Mouse (Mus musculus): ENCODE results near the gene Tiam1. TPM values are rescaled to one million over a fixed set of nuclear protein-coding genes. Genes with fewer than 3 reads are reported as not detected.
A peak's percentile ranks its signal among the peaks of the same experiment; 100 is the strongest.

Gene Tiam1
- polyA plus RNA-seq (2012; rRNA removed) (1.0 and 1.6 TPM in 2 replicates), polyA plus RNA-seq (2014; fragmentation: Nextera tagmentation; extraction: Ambion mirVana) (4.2 and 6.0 TPM in 2 replicates)

- peak within 1 kb of the TSS; percentile 67 to 68 for H3K4me3 ChIP-seq (ENCODE audit: insufficient read depth in 1 of 2, low read depth in 2 of 2, low read length in 2 of 2)
- H3K9ac ChIP-seq (replicated peaks): peak within 1 kb of the TSS; percentile 62
- ATAC-seq (ENCODE audit: insufficient read depth) (peak; percentile 94), DNase-seq (ENCODE audit: low read depth in 3 of 3, low spot score in 3 of 3) (peak; percentile 95 to 96 (median 95))
- H3K9me3 ChIP-seq (ENCODE audit: control insufficient read depth, low read length): no peaks in the 10 kb centered on the region
- TF ChIP-seq CTCF (IDR thresholded peaks at IDR 0.05; ENCODE audit: low read depth): peak; percentile 54
- TF ChIP-seq EP300 (IDR thresholded peaks at IDR 0.05; ENCODE audit: low read depth): no peak
- WGBS (ENCODE audit: insufficient replicate concordance): under 1% methylated on average over 64 of the region's 64 CpGs
- H3K27ac ChIP-seq: peak within 1 kb of the TSS; percentile 31
- H3K27me3 ChIP-seq (ENCODE audit: control insufficient read depth, insufficient read depth, low read length): peaks cover 10% of the 10 kb centered on the region
- H3K4me1 ChIP-seq (replicated peaks; ENCODE audit: control insufficient read depth in 2 of 2, insufficient read depth in 2 of 2, low read length in 1 of 2): peaks cover 11 to 14% of the 10 kb centered on the region in 2 experiments
- no peaks in the 10 kb centered on the region for H3K36me3 ChIP-seq (replicated peaks; ENCODE audit: control insufficient read depth, insufficient read depth, low read depth)
- peak within 1 kb of the TSS; percentile 87 for H3K4me2 ChIP-seq (ENCODE audit: low read depth)
Measured at GRCm38 (mm10) chr16:90143760-90144516, at the start of gene Tiam1. TSS of gene Tiam1 (minus strand) at chr16:90143769.

- H3K27me3 ChIP-seq (ENCODE audit: control insufficient read depth, insufficient read depth, low read length): no peaks in the 10 kb centered on the region
- no peak overlapping the region for H3K4me2 ChIP-seq (ENCODE audit: low read depth)
- TF ChIP-seq EP300 (IDR thresholded peaks at IDR 0.05; ENCODE audit: low read depth): no peak
- no peak for TF ChIP-seq CTCF (IDR thresholded peaks at IDR 0.05; ENCODE audit: low read depth)
- no peak overlapping the region for H3K27ac ChIP-seq
- no peak overlapping the region for H3K9ac ChIP-seq (replicated peaks)
- WGBS (ENCODE audit: insufficient replicate concordance): 68% methylated on average over 6 of the region's 6 CpGs
- DNase-seq (ENCODE audit: low read depth in 3 of 3, low spot score in 3 of 3): no peak
- no peaks in the 10 kb centered on the region for H3K9me3 ChIP-seq (ENCODE audit: control insufficient read depth, low read length)
- H3K4me3 ChIP-seq (ENCODE audit: insufficient read depth in 1 of 2, low read depth in 2 of 2, low read length in 2 of 2): no peak overlapping the region
- peaks cover 0 to 15% of the 10 kb centered on the region in 2 experiments; a peak in 3 of 4 replicates for H3K4me1 ChIP-seq (replicated peaks; ENCODE audit: control insufficient read depth in 2 of 2, insufficient read depth in 2 of 2, low read length in 1 of 2)
- ATAC-seq (ENCODE audit: insufficient read depth): 0 out of 2 replicates have a peak, but pooled peaks have one; percentile 12
- H3K36me3 ChIP-seq (replicated peaks; ENCODE audit: control insufficient read depth, insufficient read depth, low read depth): no peaks in the 10 kb centered on the region
Measured at GRCm38 (mm10) chr16:90191289-90191688, 47.7 kb upstream of the Tiam1 start.

DNA sequence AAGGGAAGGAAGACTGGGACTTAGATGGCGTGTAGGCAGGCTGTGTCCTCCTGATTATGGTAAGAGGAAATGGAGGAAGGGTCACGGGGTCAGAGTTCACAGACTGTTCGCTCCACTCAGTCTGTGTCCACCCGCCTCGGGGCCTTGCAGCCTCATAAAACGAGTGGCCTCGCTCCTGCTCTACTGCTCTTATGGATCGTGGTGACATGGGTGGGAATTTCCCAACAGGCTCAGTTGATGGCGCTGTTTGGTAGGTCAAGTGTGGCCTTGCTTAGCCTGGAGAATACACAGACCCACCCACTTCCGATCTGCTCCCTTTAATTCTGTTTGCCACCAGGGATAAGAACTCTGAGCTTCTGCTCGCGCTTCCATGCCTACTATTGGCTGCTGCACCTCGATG lies 43.9 kb upstream of the Tiam1 start:
- Histone ChIP-seq H3K4me3 (ENCODE audit: insufficient read depth in 1 of 2, low read depth in 2 of 2, low read length in 2 of 2) (no peak overlapping the region), H3K27me3 (ENCODE audit: control insufficient read depth, insufficient read depth, low read length) (no peaks in the 10 kb centered on the region), H3K27ac (no peak overlapping the region), H3K9me3 (ENCODE audit: control insufficient read depth, low read length) (no peaks in the 10 kb centered on the region), H3K36me3 (replicated peaks; ENCODE audit: control insufficient read depth, insufficient read depth, low read depth) (no peaks in the 10 kb centered on the region), H3K4me1 (replicated peaks; ENCODE audit: control insufficient read depth in 2 of 2, insufficient read depth in 2 of 2, low read length in 1 of 2) (peaks cover 0 to 9% of the 10 kb centered on the region in 2 experiments; a peak in 2 of 4 replicates), H3K4me2 (ENCODE audit: low read depth) (peak overlapping the region; percentile 41), H3K9ac (replicated peaks) (no peak overlapping the region)
- 6% methylated on average over 13 of the region's 13 CpGs for WGBS (ENCODE audit: insufficient replicate concordance)
- DNase-seq (ENCODE audit: low read depth in 3 of 3, low spot score in 3 of 3): peak in 2 of 3 experiments; percentile 41 to 56
- TF ChIP-seq EP300 (IDR thresholded peaks at IDR 0.05; ENCODE audit: low read depth): no peak
- TF ChIP-seq CTCF (IDR thresholded peaks at IDR 0.05; ENCODE audit: low read depth): peak; percentile 78
- peak; percentile 52 for ATAC-seq (ENCODE audit: insufficient read depth)

GRCm38 (mm10) chr16:90185928-90186588 lies 42.5 kb upstream of the Tiam1 start:
- ATAC-seq (ENCODE audit: insufficient read depth) (no peak), DNase-seq (ENCODE audit: low read depth in 3 of 3, low spot score in 3 of 3) (peak in 2 of 3 experiments; percentile 32 to 51)
- 34% methylated on average over 8 of the region's 8 CpGs for WGBS (ENCODE audit: insufficient replicate concordance)
- no peak for TF ChIP-seq EP300 (IDR thresholded peaks at IDR 0.05; ENCODE audit: low read depth)
- TF ChIP-seq CTCF (IDR thresholded peaks at IDR 0.05; ENCODE audit: low read depth): peak; percentile 90
- no peak overlapping the region for H3K27ac ChIP-seq
- H3K4me3 ChIP-seq (ENCODE audit: insufficient read depth in 1 of 2, low read depth in 2 of 2, low read length in 2 of 2): no peak overlapping the region
- H3K4me2 ChIP-seq (ENCODE audit: low read depth): no peak overlapping the region
- no peaks in the 10 kb centered on the region for H3K27me3 ChIP-seq (ENCODE audit: control insufficient read depth, insufficient read depth, low read length)
- peaks cover 0 to 5% of the 10 kb centered on the region in 2 experiments; a peak in 2 of 4 replicates for H3K4me1 ChIP-seq (replicated peaks; ENCODE audit: control insufficient read depth in 2 of 2, insufficient read depth in 2 of 2, low read length in 1 of 2)
- H3K9ac ChIP-seq (replicated peaks): no peak overlapping the region
- H3K9me3 ChIP-seq (ENCODE audit: control insufficient read depth, low read length): no peaks in the 10 kb centered on the region
- H3K36me3 ChIP-seq (replicated peaks; ENCODE audit: control insufficient read depth, insufficient read depth, low read depth): no peaks in the 10 kb centered on the region

GRCm38 (mm10) chr16:90184135-90184534 lies 40.6 kb upstream of the Tiam1 start:
- Histone ChIP-seq H3K4me3 (ENCODE audit: insufficient read depth in 1 of 2, low read depth in 2 of 2, low read length in 2 of 2) (no peak overlapping the region), H3K4me1 (replicated peaks; ENCODE audit: control insufficient read depth in 2 of 2, insufficient read depth in 2 of 2, low read length in 1 of 2) (peaks cover 0 to 9% of the 10 kb centered on the region in 2 experiments; a peak in 2 of 4 replicates), H3K27me3 (ENCODE audit: control insufficient read depth, insufficient read depth, low read length) (no peaks in the 10 kb centered on the region), H3K36me3 (replicated peaks; ENCODE audit: control insufficient read depth, insufficient read depth, low read depth) (no peaks in the 10 kb centered on the region), H3K4me2 (ENCODE audit: low read depth) (no peak overlapping the region), H3K9me3 (ENCODE audit: control insufficient read depth, low read length) (no peaks in the 10 kb centered on the region), H3K27ac (no peak overlapping the region), H3K9ac (replicated peaks) (no peak overlapping the region)
- WGBS (ENCODE audit: insufficient replicate concordance): 75% methylated on average over 6 of the region's 6 CpGs
- no peak for DNase-seq (ENCODE audit: low read depth in 3 of 3, low spot score in 3 of 3)
- no peak for TF ChIP-seq CTCF (IDR thresholded peaks at IDR 0.05; ENCODE audit: low read depth)
- no peak for TF ChIP-seq EP300 (IDR thresholded peaks at IDR 0.05; ENCODE audit: low read depth)
- ATAC-seq (ENCODE audit: insufficient read depth): no peak

All from liver, embryonic 14.5 days (tissue).